Mouse (Mus musculus) bone marrow, adult 2 months (tissue): ENCODE results near the gene Morn5.

Experiments
- CTCF ChIP-seq: fragments of 200-500 bp; IDR thresholded peaks from 2 replicates; pipeline ENCODE4 v1.5.1; 2011; ENCODE audit warnings: low read length, control low read depth; ENCODE audit not compliant: control insufficient read depth, insufficient read depth
- POLR2A ChIP-seq: fragments of 200-500 bp; IDR thresholded peaks from 2 replicates; pipeline ENCODE4 v1.6.1; 2011; ENCODE audit warnings: low read depth, mild to moderate bottlenecking, control low read depth, low read length, borderline replicate concordance; ENCODE audit not compliant: control insufficient read depth

- TF ChIP-seq CTCF (no peak), POLR2A (no peak)
These were observed 47.1 kb upstream of the Morn5 start for GRCm38 (mm10) chr2:36002188-36002587.
